Mouse (Mus musculus) cerebellum, adult 2 months (tissue): ENCODE measurements around the gene C1ql4.

Experiments used
- CTCF ChIP-seq: fragments of 200-500 bp; IDR thresholded peaks from 2 replicates; pipeline ENCODE4 v1.5.1; 2011; ENCODE audit warnings: low read depth, mild to moderate bottlenecking, control low read depth, low read length, moderate library complexity, borderline replicate concordance; ENCODE audit not compliant: insufficient read depth
- POLR2A ChIP-seq: fragments of 200-500 bp; IDR thresholded peaks from 2 replicates; pipeline ENCODE4 v1.6.1; 2011; ENCODE audit warnings: low read length, control low read depth, borderline replicate concordance; ENCODE audit not compliant: insufficient read depth

DNA sequence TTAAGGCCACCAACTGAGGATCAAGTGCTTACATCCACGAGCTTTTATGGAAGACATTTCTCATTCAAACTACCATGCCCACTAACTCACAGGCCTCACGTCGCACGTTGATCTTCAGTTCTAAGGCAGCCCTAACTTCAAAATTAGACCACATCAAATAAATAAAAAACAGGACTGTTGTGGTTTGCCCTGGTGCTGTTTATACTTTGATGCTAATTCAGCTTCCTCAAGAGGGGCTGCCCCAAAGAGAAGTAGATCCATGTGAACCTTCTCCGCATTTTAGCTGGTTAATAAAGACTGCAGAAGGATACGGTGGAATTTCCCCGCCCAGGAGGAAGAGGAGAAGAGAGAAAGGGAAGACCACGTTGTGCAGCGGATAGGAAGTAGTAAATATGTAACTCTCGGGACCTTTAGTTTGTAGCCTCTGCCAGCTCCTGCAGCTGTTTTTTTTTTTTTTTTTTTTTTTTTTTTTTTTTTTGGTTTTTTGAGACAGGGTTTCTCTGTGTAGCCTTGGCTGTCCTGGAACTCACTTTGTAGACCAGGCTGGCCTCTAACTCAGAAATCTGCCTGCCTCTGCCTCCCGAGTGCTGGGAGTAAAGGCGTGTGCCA is 22.0 kb downstream of the C1ql4 start:
- TF ChIP-seq CTCF (no peak), POLR2A (no peak)
